Mouse (Mus musculus) layer of hippocampus, postnatal 10 days (tissue): Measurements from ENCODE around the gene Cyp27b1. TPM values are rescaled to one million over a fixed set of nuclear protein-coding genes. Genes with fewer than 3 reads are reported as not detected.
"Not testable (repeated sequence)": the region's sequence is repeated elsewhere in the genome, so short reads cannot be mapped to it uniquely, and the experiment has no call there.

Experiments
- DNase-seq, 2 experiments: peaks; one replicate each; pipeline ENCODE4 v3.0.0; 2021; ENCODE audit warnings: low spot score in 2 of 2
- total RNA-seq, 2 experiments: library from RNA; stranded (reverse); gene quantifications; 2 replicates each; pipeline ENCODE4 v1.2.3; 2021

The Cyp27b1 gene
- total RNA-seq, 2 experiments from 2014 or later, result 0.45 to 0.75 TPM

DNA sequence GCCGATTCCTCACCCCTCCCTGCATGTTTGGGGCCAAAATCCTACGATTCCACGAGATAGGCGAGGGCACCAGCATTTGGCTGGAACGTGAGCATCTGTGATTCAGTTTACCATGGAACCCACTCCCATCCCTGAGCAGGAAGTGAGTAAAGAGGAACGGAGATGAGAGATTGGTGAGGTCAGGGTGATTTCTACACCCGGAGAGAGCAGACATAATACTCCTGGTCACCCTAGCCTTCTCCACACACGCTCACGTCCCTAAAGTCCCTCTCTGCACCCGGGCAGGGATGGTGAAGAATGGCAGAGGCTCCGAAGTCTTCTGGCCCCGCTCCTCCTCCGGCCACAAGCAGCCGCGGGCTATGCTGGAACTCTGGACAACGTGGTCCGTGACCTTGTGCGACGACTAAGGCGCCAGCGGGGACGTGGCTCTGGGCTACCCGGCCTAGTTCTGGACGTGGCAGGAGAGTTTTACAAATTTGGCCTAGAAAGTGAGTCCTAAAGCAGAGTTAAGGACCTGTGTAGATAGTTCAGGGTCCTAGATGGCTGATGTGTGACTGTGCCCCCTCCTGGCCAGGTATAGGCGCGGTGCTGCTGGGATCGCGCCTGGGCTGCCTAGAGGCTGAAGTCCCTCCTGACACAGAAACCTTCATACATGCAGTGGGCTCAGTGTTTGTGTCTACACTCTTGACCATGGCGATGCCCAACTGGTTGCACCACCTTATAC lies 1.5 kb downstream of the Cyp27b1 start:
- no peak for DNase-seq

DNA sequence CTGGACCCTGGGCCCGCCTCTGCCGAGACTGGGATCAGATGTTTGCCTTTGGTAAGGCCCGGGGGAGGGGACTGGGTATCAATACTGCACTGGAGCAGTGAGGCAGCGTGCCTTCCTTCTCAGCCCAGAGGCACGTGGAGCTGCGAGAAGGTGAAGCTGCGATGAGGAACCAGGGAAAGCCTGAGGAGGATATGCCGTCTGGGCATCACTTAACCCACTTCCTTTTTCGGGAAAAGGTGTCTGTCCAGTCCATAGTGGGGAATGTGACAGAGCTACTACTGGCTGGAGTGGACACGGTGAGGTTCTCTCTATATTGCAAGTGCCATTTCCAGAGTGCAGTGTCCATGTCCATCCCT lies 2.0 kb downstream of the Cyp27b1 start:
- DNase-seq, result no peak

DNA sequence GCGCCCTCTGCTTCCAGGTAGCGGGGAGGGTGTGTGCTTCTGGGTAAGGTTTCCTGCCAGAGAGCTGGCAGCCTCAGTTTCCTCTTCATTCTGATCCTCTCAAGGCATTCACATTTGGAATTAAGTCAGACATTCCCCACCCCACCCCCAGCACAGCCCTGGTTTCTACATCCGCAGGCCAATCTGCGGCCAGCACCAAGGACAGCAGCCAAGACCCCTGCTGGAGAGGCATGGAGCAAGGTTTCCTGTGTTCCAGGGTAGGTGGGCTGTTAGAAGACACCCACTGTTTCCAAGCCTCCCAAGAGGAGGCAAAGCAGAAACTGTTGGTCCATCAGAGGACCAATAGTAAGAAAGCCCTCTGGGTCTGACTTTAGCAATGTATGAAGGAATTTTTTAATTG lies 6.6 kb downstream of the Cyp27b1 start:
- DNase-seq, result no peak

DNA sequence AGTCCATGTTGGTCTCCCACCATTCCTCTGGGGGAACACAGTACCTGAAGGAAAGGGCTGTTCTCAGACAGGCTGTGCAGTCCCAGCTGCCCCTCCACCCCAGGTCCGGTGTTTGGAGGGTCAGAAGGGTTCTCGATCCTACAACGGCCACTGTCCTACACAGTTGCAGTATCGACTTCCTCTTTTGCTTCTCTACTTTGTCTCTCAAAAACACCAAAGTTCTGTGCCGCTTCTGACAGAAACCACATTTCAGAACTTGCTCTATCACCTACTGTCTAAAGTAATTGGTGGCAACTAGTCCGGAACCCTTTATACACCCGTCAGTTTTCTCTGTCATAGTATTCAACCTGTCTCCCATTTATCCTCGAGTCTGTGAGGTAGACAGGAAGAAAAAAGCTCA lies 7.4 kb downstream of the Cyp27b1 start:
- DNase-seq, result no peak

DNA sequence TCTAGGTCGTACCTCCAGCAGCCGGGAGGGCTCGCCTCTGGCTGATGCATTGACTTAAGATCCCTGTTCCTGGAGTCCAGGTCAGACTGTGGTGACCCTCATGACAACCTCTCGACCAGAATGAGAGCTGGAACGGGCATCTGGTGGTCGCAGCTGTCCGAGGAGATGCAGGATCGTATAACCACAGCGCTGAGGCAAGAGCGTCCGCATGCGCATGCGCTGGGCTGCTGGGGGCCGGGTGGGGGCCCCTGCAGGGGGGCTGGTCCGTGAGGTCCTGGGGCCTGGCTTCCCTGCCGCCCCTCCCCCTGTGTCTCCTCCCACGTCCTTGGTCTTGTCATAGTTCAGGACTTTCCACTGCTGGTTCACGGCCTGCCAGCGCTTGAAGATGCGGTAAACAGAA lies 8.4 kb downstream of the Cyp27b1 start:
- DNase-seq, result no peak

DNA sequence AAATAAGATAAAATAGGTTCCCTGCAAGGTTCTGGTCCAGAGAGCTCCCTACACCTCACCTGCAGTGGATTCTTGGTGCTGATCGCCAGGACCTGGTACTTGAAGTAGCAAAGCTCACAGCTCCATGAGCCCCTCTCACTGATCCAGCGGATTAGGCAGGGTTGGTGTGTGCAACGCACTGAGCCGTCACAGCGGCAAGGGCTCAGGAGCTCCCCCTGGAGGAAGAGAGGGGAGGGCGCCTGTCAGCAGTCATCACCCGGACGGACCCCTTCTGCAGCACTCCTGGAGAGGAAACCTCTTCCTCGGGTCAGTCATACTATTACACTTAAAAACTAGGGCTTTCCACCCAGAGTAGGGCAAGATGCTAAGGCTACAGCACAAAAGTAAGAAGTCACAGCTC lies 10.1 kb downstream of the Cyp27b1 start:
- DNase-seq, result peak; percentile 84 to 89

DNA sequence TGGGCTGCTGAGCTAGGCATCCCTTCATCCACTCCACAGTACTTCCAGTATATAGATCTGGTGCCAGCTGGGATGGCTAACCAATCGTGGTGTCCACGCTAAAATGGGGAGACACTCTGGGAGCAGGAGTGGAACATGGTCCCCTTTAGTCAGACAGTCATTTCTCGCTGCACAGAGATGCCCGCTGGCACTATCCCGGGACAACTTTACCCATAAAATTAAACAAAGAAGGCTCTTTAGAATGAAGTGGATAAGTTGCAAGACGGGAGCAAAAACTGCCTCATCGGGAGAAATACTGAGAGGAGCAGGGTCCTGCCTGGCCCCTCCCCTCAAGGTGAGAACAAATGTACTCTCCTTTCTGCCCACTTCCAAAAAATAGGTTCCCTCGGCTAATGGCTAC lies 10.7 kb downstream of the Cyp27b1 start:
- DNase-seq, result no peak

DNA sequence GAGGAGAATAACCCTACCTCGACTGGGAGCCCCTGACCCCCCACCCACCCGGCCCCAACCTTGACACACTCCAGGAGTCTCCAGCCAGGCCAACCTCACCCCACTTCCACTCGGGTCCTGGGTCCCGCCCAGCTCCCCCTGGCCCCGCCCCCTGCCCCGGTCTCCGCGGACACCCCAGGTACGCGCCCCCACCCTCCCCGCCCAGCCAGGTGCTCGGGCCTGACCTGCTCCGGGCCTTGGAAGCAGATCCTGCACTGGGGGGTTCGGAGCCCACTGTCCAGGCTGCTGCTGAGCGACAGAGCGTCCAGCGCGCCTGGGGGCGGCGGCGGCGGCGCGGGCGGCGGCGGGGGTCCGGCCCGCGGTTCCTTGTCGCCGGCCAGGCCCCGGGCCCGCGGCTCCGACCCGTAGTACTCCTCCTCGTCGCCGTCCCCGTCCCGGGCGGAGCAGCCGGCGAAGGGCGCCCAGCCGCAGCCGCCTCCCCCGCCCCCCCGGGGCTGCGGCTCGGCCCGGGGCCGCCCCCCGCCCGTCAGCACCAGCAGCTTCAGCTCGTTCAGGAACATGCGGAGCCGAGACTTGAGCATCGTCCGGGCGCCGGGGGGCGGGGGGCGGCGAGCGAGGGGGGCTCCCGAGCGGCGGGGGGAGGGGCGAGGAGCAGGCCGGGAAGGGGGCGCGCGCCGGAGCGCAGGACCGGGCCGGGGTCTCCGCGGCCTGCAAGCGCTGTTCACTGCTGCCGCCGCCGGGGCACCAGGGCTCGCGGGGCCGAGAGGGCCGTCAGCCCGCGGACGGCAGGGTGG lies 11.3 kb downstream of the Cyp27b1 start:
- peak in 1 of 2 experiments; percentile 50 for DNase-seq

DNA sequence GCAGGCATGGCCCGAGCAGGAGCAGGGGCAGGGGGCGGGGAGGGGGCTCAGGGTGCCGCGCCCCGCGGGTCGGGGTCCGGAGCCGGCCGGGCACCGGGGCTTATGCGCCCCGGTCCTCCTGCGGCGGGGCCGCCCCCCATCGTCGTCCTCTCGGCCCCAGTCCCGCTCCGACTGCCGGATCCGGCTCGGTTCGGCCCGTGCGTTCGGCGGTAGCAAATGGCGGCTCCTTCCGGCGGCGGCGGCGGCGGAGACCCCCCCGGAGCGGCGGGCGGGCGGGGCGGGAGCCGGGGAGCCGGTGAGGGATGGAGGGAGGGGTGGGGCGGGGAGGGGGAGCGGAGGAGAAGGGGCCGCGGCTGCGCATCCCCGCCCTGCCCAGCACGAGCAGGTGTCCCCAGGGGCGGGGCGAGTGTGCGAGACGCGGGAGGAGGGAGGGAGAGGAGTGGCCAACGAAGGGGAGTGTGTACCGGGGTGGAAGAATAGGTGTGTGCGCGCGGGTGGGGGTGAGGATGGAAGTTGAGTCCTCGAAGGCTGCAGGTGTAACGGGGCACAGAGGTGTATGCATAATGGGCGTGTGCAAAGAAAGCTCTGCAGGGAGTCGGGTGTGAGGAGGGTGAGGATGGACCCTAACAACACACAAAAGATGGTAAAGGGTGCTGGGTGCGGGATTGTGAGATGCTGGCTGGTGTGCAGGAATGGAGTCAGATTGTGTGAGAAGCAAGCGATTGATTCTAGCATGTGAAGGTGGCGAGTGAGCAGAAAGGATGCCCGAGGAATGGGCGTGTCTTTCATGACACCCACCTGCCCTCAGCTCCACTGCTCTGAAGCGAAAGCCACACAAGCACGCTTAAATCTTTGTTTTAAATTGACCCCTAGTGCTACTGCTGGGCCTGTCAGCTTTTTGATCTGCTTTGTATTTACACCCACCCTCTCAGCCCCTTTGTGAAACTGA lies 12.2 kb downstream of the Cyp27b1 start, which contains the start of gene March9:
Gene March9, minus strand, starts transcription at position 217 of the 949 bp plus-strand sequence.
- peak; percentile 71 to 80 for DNase-seq

DNA sequence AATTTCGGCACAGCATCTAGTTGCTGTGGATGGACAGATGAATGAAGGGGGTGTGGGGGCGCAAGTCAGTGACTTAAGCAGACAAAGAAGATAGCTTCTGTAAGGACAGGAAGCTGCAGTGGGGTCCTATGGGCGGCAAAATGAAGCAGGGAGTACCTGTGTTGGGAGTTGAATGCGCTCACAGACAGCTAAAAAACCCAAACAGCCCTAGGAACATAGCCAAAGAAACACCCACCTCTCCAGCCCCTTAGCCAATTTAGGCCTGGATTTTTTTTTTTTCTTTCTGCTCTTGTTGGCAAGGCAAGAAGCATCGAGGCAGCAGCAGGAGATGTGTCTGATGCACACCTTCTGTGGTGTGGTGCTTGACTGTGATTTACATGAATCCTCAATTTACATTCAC lies 13.0 kb downstream of the Cyp27b1 start:
- DNase-seq, result no peak

DNA sequence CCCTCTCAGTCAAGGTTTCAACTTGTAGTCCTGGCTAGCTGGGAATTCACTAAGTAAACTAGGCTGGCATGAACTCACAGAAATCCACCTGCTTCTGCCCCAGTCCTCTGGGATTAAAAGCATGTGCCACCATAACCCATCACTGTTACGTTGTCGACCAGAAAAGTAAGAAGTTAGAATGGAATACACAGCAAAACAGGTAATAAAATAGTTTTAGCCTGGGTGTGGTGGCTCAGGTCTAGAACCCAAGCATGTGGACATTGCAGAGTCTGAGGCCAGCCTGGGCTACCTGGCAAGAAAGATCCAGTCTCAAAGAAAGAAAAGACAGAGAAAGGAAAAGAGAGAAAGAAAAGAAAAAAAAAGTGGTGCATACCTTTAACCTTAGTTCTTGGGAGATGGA lies 13.5 kb downstream of the Cyp27b1 start:
- no peak for DNase-seq

DNA sequence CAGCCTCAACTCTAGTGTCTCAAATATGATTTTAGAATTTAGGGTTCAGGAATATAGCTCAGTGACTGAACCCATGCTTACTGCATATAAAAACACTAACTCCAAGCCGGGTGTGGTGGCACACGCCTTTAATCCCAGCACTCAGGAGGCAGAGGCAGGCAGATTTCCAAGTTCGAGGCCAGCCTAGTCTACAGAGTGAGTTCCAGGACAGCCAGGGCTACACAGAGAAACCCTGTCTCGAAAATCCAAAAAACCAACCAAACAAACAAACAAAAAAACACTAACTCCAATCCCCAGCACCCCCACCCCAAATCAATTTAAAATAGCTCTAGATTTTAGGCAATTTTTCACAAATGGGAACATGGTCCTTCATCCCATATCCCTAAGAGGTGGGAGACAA lies 14.1 kb downstream of the Cyp27b1 start:
- not testable (repeated sequence) for DNase-seq

DNA sequence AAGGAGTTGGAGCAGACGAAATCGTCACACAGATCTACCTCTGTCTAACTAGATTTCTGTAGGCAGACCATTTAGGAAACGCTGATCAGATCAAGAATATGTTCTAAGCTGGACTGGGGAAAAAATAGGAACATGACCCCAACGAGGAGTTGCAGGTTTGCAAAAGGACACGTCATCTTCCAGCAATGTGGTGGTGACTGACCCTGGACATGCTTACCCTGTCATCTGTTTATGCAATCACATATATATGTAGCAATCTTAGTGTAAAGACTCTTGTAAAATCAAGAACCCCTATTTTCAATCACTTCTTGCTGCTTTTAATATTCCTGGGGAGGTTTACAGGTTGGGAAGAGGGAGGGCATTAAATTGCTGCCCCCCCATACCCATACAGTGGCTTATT lies 14.5 kb downstream of the Cyp27b1 start:
- DNase-seq, result no peak

DNA sequence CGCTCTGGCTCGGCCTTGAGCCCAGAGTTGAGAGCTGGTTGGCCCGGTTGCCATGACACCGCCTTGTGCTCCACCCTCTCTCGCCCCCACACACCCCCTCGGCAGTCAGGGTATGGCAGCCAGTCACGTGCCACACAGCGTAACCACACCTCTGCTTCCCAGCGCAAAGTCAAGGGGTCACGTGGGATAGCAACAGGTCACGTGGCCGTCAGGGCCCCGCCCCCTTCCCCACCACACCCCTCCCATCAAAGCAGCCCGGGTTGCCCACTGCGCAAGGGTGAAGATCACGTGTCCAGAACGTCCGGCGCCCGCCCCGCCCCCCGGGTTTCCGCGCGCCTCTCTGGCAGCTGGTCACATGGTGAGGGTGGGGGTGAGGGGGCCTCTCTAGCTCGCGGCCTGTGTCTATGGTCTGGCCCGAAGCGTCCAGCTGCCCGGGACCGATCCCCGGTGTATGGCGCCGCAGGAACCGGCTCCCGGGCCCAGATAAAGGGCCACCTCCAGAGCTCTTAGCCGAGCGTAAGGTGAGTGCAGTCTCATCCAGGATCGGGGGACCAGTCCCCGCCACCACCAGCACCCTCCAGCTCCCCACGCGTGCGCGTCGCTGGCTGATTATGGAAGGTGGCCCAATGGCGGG lies 15.3 kb downstream of the Cyp27b1 start, which contains the start of gene Cdk4:
Gene Cdk4, plus strand, starts transcription at position 296 of the 634 bp plus-strand sequence.
- peak; percentile 98 to 99 for DNase-seq

DNA sequence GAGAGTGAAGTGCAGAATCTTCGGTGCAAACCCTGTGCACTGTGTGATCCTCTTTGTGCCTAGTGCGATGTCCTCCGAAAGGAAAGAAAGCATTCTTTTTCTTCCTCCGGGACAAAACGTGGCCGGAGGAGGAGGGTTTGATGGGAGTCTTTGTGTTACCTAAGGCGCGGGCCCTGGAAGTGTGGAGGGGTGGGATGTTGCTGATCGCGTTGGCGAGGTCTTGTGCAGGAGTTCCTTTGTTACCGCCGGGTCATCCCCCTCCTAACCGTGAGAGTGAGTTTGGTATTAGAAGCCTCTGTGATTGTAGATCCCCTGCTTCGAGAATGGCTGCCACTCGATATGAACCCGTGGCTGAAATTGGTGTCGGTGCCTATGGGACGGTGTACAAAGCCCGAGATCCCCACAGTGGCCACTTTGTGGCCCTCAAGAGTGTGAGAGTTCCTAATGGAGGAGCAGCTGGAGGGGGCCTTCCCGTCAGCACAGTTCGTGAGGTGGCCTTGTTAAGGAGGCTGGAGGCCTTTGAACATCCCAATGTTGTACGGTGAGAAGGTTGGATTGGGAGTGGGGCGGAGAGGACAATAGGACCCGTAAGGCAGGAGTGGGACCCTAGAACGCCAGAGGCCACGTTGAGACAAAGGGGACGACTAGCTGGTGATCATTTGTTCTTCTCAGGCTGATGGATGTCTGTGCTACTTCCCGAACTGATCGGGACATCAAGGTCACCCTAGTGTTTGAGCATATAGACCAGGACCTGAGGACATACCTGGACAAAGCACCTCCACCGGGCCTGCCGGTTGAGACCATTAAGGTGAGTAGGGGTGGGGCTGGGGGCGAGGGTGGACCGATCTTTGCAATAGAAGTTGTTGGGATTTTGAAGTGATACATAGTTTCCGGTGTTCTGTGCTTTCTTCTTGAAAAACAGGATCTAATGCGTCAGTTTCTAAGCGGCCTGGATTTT lies 16.1 kb downstream of the Cyp27b1 start:
- DNase-seq, result peak in 1 of 2 experiments; percentile 42

DNA sequence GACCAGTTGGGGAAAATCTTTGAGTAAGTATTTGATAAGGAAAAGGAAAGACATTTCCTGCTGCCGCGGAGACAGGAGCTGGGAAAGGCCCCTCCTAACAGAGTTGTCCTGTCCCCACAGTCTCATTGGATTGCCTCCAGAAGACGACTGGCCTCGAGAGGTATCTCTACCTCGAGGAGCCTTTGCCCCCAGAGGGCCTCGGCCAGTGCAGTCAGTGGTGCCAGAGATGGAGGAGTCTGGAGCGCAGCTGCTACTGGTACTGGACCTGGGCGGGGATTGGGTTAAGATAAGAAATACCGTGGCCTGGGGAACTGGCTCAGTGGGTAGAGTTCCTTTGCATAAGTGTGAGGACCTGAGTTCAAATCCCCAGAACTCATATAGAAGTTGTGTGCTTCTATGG lies 17.9 kb downstream of the Cyp27b1 start:
- no peak for DNase-seq

DNA sequence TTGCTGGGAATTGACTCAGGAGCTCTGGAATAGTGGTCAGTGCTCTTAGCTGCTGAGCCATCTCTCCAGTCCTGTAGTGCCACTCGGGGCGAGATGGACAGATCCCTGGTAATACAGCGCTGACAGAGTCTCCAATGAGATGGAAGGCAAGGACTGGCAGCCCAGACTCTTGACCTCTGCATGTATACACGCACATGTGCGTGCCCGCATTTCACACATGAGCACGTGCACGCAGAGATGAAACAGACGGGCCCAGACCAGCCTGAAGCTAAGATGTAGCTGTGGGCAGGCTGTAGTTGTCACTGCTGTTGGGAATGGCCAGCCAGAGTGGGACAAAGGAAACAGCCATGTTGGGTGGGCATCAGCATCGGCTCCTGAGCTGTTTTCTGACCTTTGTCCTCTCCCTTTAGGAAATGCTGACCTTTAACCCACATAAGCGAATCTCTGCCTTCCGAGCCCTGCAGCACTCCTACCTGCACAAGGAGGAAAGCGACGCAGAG lies 18.5 kb downstream of the Cyp27b1 start:
- no peak for DNase-seq

DNA sequence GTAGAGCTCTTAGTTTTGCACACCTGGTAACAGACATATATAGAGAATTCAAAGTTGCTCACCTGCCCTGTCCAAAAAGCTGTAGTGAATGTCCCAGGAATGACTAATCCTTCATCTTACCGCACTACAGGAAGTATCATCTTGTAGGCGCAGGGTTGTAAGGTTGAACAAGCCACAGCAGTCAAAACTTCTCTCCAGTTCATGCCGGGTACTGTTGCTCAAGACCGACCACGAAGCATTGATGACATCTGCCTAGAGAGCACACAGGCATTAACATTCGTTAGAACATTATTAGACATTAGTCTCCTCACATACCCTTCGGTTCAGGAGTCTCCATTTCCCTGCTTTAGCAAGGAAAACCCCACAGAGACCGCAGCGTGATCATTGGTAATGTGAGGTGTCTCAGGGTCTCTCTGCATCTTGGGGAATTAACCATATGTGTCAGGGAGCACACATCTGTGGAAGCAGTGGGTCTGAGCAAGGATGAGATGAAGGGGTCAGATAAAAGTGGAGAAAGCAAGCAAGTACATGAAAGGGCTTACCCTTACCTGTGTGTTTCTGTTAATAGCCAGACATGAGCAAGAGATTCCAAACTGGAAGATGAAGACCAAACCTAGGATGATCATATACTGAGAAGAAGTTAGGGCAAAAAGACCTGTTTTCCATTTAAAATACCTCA lies 20.4 kb downstream of the Cyp27b1 start:
- DNase-seq, result no peak
